Mouse (Mus musculus): Measurements from ENCODE around the gene F3.

GRCm38 (mm10) chr3:121777943-121778342, 54.6 kb downstream of the F3 start:
- TF ChIP-seq ZMIZ1 (IDR thresholded peaks at IDR 0.05; ENCODE audit: low read depth, low read length) (no peak), ZNF384 (IDR thresholded peaks at IDR 0.05; ENCODE audit: low read depth, low read length) (no peak), GATA1 (IDR thresholded peaks at IDR 0.05; ENCODE audit: low read depth, low read length) (no peak), EP300 (IDR thresholded peaks at IDR 0.05; ENCODE audit: low read depth in 1 of 2, low read length in 2 of 2) (no peak)

All from MEL (cell line).